Mouse (Mus musculus) embryo, embryonic 10.5 days (tissue): ENCODE results near the gene Ahnak.
"Not testable (repeated sequence)": the region's sequence is repeated elsewhere in the genome, so short reads cannot be mapped to it uniquely, and the experiment has no call there.

ENCODE experiments used
- DNase-seq: peaks from one replicate; pipeline ENCODE4 v3.0.0-alpha.2; 2015; ENCODE audit warnings: low spot score

Gene Ahnak

GRCm38 (mm10) chr19:9067292-9067691, 78.2 kb downstream of the Ahnak start:
- DNase-seq = no peak

- DNase-seq = no peak
Observed at GRCm38 (mm10) chr19:9069687-9070307, 80.7 kb downstream of the Ahnak start.

GRCm38 (mm10) chr19:9070316-9070715, 81.2 kb downstream of the Ahnak start:
- DNase-seq = no peak

GRCm38 (mm10) chr19:9071456-9072156, 82.5 kb downstream of the Ahnak start:
- no peak for DNase-seq

- DNase-seq = no peak
Observed at GRCm38 (mm10) chr19:9072157-9072530, 83.1 kb downstream of the Ahnak start.

GRCm38 (mm10) chr19:9073776-9074411, 84.8 kb downstream of the Ahnak start:
- DNase-seq = no peak

- DNase-seq = no peak
Observed at GRCm38 (mm10) chr19:9074424-9074823, 85.3 kb downstream of the Ahnak start.

- DNase-seq = no peak
Observed at GRCm38 (mm10) chr19:9075558-9075957, 86.5 kb downstream of the Ahnak start.

GRCm38 (mm10) chr19:9076035-9076434, 87.0 kb downstream of the Ahnak start:
- no peak for DNase-seq

- DNase-seq = no peak
Observed at GRCm38 (mm10) chr19:9076982-9077660, 88.0 kb downstream of the Ahnak start.

GRCm38 (mm10) chr19:9079916-9080315, 90.8 kb downstream of the Ahnak start:
- DNase-seq = no peak

- no peak for DNase-seq
Observed at GRCm38 (mm10) chr19:9081311-9082190, 92.5 kb downstream of the Ahnak start.

- DNase-seq = peak; percentile 92
Observed at GRCm38 (mm10) chr19:9082191-9083009, 93.3 kb downstream of the Ahnak start.

GRCm38 (mm10) chr19:9083010-9083355, 93.9 kb downstream of the Ahnak start:
- DNase-seq = no peak

- DNase-seq = not testable (repeated sequence)
Observed at GRCm38 (mm10) chr19:9083892-9084291, 94.8 kb downstream of the Ahnak start.

- DNase-seq = no peak
Observed at GRCm38 (mm10) chr19:9087821-9088220, 98.7 kb downstream of the Ahnak start, which contains the start of gene Scgb1a1. TSS of gene Scgb1a1 (minus strand) at chr19:9087958.

GRCm38 (mm10) chr19:9090191-9090590, 101.1 kb downstream of the Ahnak start:
- DNase-seq = no peak

- DNase-seq = no peak
Observed at GRCm38 (mm10) chr19:9090709-9091108, 101.6 kb downstream of the Ahnak start.

GRCm38 (mm10) chr19:9095111-9095510, 106.0 kb downstream of the Ahnak start:
- DNase-seq = no peak

GRCm38 (mm10) chr19:9097441-9097840, 108.4 kb downstream of the Ahnak start:
- no peak for DNase-seq

GRCm38 (mm10) chr19:9099751-9100150, 110.7 kb downstream of the Ahnak start:
- no peak for DNase-seq
